Mouse (Mus musculus): ENCODE measurements around the gene Psmc3. TPM values are rescaled to one million over a fixed set of nuclear protein-coding genes. Genes with fewer than 3 reads are reported as not detected.
A peak's percentile ranks its signal among the peaks of the same experiment; 100 is the strongest.

The Psmc3 gene
- polyA plus RNA-seq, 1 experiment from 2014 or later, result 186 TPM

- H3K9ac ChIP-seq (replicated peaks; ENCODE audit: low read depth), result no peak overlapping the region
- no peaks in the 10 kb centered on the region for H3K27me3 ChIP-seq (replicated peaks; ENCODE audit: insufficient read depth, low read length)
- H3K4me3 ChIP-seq (ENCODE audit: low read depth, low read length), result peak overlapping the region; percentile 45
- peak overlapping the region; percentile 98 for H3K4me2 ChIP-seq (replicated peaks; ENCODE audit: low read depth, low read length)
- DNase-seq (ENCODE audit: low spot score), result no peak
- no peaks in the 10 kb centered on the region; the same call in 1 of the 2 replicates for H3K4me1 ChIP-seq (ENCODE audit: insufficient read depth, low read depth, low read length)
- H3K27ac ChIP-seq (ENCODE audit: low read length), result no peak overlapping the region
- H3K36me3 ChIP-seq (ENCODE audit: insufficient read depth, low read length), result no peaks in the 10 kb centered on the region
- no peaks in the 10 kb centered on the region for H3K9me3 ChIP-seq (ENCODE audit: low read length)
- WGBS, result 24% methylated on average over 12 of the region's 12 CpGs
- TF ChIP-seq CTCF (IDR thresholded peaks at IDR 0.05) (no peak), EP300 (IDR thresholded peaks at IDR 0.05) (no peak)
- ATAC-seq, result no peak
Observed at GRCm38 (mm10) chr2:91077957-91078313, 24.1 kb downstream of the Psmc3 start.

- H3K4me2 ChIP-seq (replicated peaks; ENCODE audit: low read depth, low read length), result peak overlapping the region; percentile 98
- peak overlapping the region; percentile 48; the same call in 1 of the 2 replicates for H3K9ac ChIP-seq (replicated peaks; ENCODE audit: low read depth)
- no peaks in the 10 kb centered on the region for H3K9me3 ChIP-seq (ENCODE audit: low read length)
- TF ChIP-seq EP300 (IDR thresholded peaks at IDR 0.05) (no peak), CTCF (IDR thresholded peaks at IDR 0.05) (no peak)
- DNase-seq (ENCODE audit: low spot score), result peak; percentile 39
- under 1% methylated on average over 26 of the region's 36 CpGs for WGBS
- peak; percentile 55 for ATAC-seq
- H3K4me3 ChIP-seq (ENCODE audit: low read depth, low read length), result peak overlapping the region; percentile 45
- H3K27me3 ChIP-seq (replicated peaks; ENCODE audit: insufficient read depth, low read length), result no peaks in the 10 kb centered on the region
- H3K36me3 ChIP-seq (ENCODE audit: insufficient read depth, low read length), result no peaks in the 10 kb centered on the region
- H3K4me1 ChIP-seq (ENCODE audit: insufficient read depth, low read depth, low read length), result no peaks in the 10 kb centered on the region; the same call in 1 of the 2 replicates
- no peak overlapping the region for H3K27ac ChIP-seq (ENCODE audit: low read length)
Observed at GRCm38 (mm10) chr2:91078314-91079025, 24.7 kb downstream of the Psmc3 start.

- peak overlapping the region; percentile 45 for H3K4me3 ChIP-seq (ENCODE audit: low read depth, low read length)
- no peak for TF ChIP-seq CTCF (IDR thresholded peaks at IDR 0.05)
- no peak for TF ChIP-seq EP300 (IDR thresholded peaks at IDR 0.05)
- no peaks in the 10 kb centered on the region; the same call in 1 of the 2 replicates for H3K4me1 ChIP-seq (ENCODE audit: insufficient read depth, low read depth, low read length)
- H3K36me3 ChIP-seq (ENCODE audit: insufficient read depth, low read length), result no peaks in the 10 kb centered on the region
- no peaks in the 10 kb centered on the region for H3K9me3 ChIP-seq (ENCODE audit: low read length)
- H3K27ac ChIP-seq (ENCODE audit: low read length), result no peak overlapping the region
- peak overlapping the region; percentile 98 for H3K4me2 ChIP-seq (replicated peaks; ENCODE audit: low read depth, low read length)
- peak overlapping the region; percentile 48; the same call in 1 of the 2 replicates for H3K9ac ChIP-seq (replicated peaks; ENCODE audit: low read depth)
- no peaks in the 10 kb centered on the region for H3K27me3 ChIP-seq (replicated peaks; ENCODE audit: insufficient read depth, low read length)
- ATAC-seq (no peak; the same call in 1 of the 2 replicates), DNase-seq (ENCODE audit: low spot score) (no peak)
- WGBS, result 23% methylated on average over 5 of the region's 5 CpGs
Observed at GRCm38 (mm10) chr2:91079026-91079384, 25.2 kb downstream of the Psmc3 start.

- WGBS, result 56% methylated on average over 8 of the region's 8 CpGs
- no peaks in the 10 kb centered on the region for H3K27me3 ChIP-seq (replicated peaks; ENCODE audit: insufficient read depth, low read length)
- ATAC-seq (no peak), DNase-seq (ENCODE audit: low spot score) (peak; percentile 42)
- H3K9me3 ChIP-seq (ENCODE audit: low read length), result no peaks in the 10 kb centered on the region
- no peaks in the 10 kb centered on the region for H3K36me3 ChIP-seq (ENCODE audit: insufficient read depth, low read length)
- no peak overlapping the region for H3K27ac ChIP-seq (ENCODE audit: low read length)
- no peak overlapping the region for H3K4me2 ChIP-seq (replicated peaks; ENCODE audit: low read depth, low read length)
- H3K9ac ChIP-seq (replicated peaks; ENCODE audit: low read depth), result no peak overlapping the region
- no peak overlapping the region for H3K4me3 ChIP-seq (ENCODE audit: low read depth, low read length)
- no peak for TF ChIP-seq CTCF (IDR thresholded peaks at IDR 0.05)
- no peak for TF ChIP-seq EP300 (IDR thresholded peaks at IDR 0.05)
- H3K4me1 ChIP-seq (ENCODE audit: insufficient read depth, low read depth, low read length), result no peaks in the 10 kb centered on the region; the same call in 1 of the 2 replicates
Observed at GRCm38 (mm10) chr2:91080784-91081513, 27.1 kb downstream of the Psmc3 start.

- Histone ChIP-seq H3K4me3 (ENCODE audit: low read depth, low read length) (no peak within 1 kb of the TSS), H3K27ac (ENCODE audit: low read length) (peak within 1 kb of the TSS; percentile 66), H3K36me3 (ENCODE audit: insufficient read depth, low read length) (no peaks in the 10 kb centered on the region), H3K4me1 (ENCODE audit: insufficient read depth, low read depth, low read length) (no peaks in the 10 kb centered on the region; the same call in 1 of the 2 replicates), H3K9ac (replicated peaks; ENCODE audit: low read depth) (no peak within 1 kb of the TSS), H3K4me2 (replicated peaks; ENCODE audit: low read depth, low read length) (no peak within 1 kb of the TSS), H3K9me3 (ENCODE audit: low read length) (no peaks in the 10 kb centered on the region), H3K27me3 (replicated peaks; ENCODE audit: insufficient read depth, low read length) (no peaks in the 10 kb centered on the region)
- ATAC-seq (no peak), DNase-seq (ENCODE audit: low spot score) (no peak)
- TF ChIP-seq EP300 (IDR thresholded peaks at IDR 0.05), result no peak
- no peak for TF ChIP-seq CTCF (IDR thresholded peaks at IDR 0.05)
- 79% methylated on average over 13 of the region's 13 CpGs for whole genome bisulfite sequencing
Observed at GRCm38 (mm10) chr2:91081775-91082695, 28.2 kb downstream of the Psmc3 start, which contains the start of gene Spi1. Spi1 (plus strand) TSS chr2:91082390.

Data from lung, postnatal 0 days (tissue).